In genomic region chr17:35320327-35321081, GRCm38 (mm10) we compare ENCODE assay signal across 9 mouse cellular contexts. TPM values are rescaled to one million over a fixed set of nuclear protein-coding genes. Genes with fewer than 3 reads are reported as not detected.
DNase-seq lines count a peak whose midpoint lies in the region; ATAC-seq and TF ChIP-seq lines count a peak whose summit lies in the region.
"Had no signal": no experiment of that assay in that cellular context is flagged by ENCODE, and none has a peak within 500 bp of the region (broad histone marks: within the 10 kb centered on the region; RNA-seq: fewer than 3 reads in every experiment).

H2-Q1 (plus strand) TSS chr17:35320405.

- no peak for TF ChIP-seq EP300 in stomach, postnatal 0 days (optimal IDR thresholded peaks at IDR 0.05)

- H3K9ac ChIP-seq in liver, embryonic 13.5 days, result no peak within 1 kb of the TSS
- peak within 1 kb of the TSS; percentile 8 for H3K9ac ChIP-seq in stomach, postnatal 0 days (ENCODE audit: low read length)

- ATAC-seq in liver, embryonic 13.5 days (ENCODE audit: low read depth), result no peak
- ATAC-seq in stomach, postnatal 0 days (ENCODE audit: low FRiP score, low TSS enrichment), result no peak

- no peak for TF ChIP-seq CTCF in stomach, postnatal 0 days (IDR thresholded peaks at IDR 0.05; ENCODE audit: low read depth)

- peak; percentile 7 for DNase-seq in adrenal gland, postnatal 14 days
- DNase-seq in adrenal gland, postnatal 36 days, result no peak
- DNase-seq in thymus, postnatal 0 days (ENCODE audit: low spot score), result peak; percentile 9
- no peak for DNase-seq in thymus, postnatal 10 days (ENCODE audit: low spot score in 2 of 2)
- DNase-seq in liver, embryonic 13.5 days, result no peak
- no peak for DNase-seq in stomach, postnatal 0 days (ENCODE audit: low spot score)
- DNase-seq in left cerebral cortex, adult 8-10 months (ENCODE audit: low spot score in 2 of 2), result no peak
- no peak for DNase-seq in cerebellum, postnatal 36 days

- peak within 1 kb of the TSS; percentile 58 for H3K4me2 ChIP-seq in liver, embryonic 13.5 days
- H3K4me2 ChIP-seq in stomach, postnatal 0 days (replicated peaks; ENCODE audit: low read depth), result peak within 1 kb of the TSS; percentile 51

- H3K27me3 ChIP-seq in liver, embryonic 13.5 days, result peaks cover 42% of the 10 kb centered on the region
- H3K27me3 ChIP-seq in stomach, postnatal 0 days (ENCODE audit: control insufficient read depth, insufficient read depth, low read length), result no peaks in the 10 kb centered on the region

- no peaks in the 10 kb centered on the region for H3K9me3 ChIP-seq in liver, embryonic 13.5 days (replicated peaks)
- H3K9me3 ChIP-seq in stomach, postnatal 0 days (ENCODE audit: control insufficient read depth, low read length), result no peaks in the 10 kb centered on the region

- H3K36me3 ChIP-seq in liver, embryonic 13.5 days, result no peaks in the 10 kb centered on the region
- no peaks in the 10 kb centered on the region for H3K36me3 ChIP-seq in stomach, postnatal 0 days (ENCODE audit: control insufficient read depth, insufficient read depth, low read length)

- H3K4me3 ChIP-seq in liver, embryonic 13.5 days (replicated peaks), result peak within 1 kb of the TSS; percentile 28
- H3K4me3 ChIP-seq in stomach, postnatal 0 days (ENCODE audit: low read depth, low read length), result peak within 1 kb of the TSS; percentile 33

- H3K4me1 ChIP-seq in liver, embryonic 13.5 days (replicated peaks), result no peaks in the 10 kb centered on the region; the same call in 1 of the 2 replicates
- no peaks in the 10 kb centered on the region for H3K4me1 ChIP-seq in stomach, postnatal 0 days (replicated peaks; ENCODE audit: control insufficient read depth, insufficient read depth)

- 2% methylated on average over 55 of the region's 55 CpGs for WGBS in liver, embryonic 13.5 days (ENCODE audit: insufficient replicate concordance)
- 2% methylated on average over 53 of the region's 55 CpGs for WGBS in stomach, postnatal 0 days

- H3K27ac ChIP-seq in liver, embryonic 13.5 days, result no peak within 1 kb of the TSS
- no peak within 1 kb of the TSS for H3K27ac ChIP-seq in stomach, postnatal 0 days (replicated peaks)

RNA-seq across cellular contexts. Expression of gene H2-Q1, which starts in this region (rescaled TPM):
- 1.7 and 2.7 TPM in 2 replicates for total RNA-seq in adrenal gland, postnatal 14 days (2021)
- total RNA-seq in adrenal gland, postnatal 36 days (2021), result 1 to 10 TPM; 3.3 to 4.5 TPM
- polyA plus RNA-seq in thymus, postnatal 0 days (2015; fragmentation: Nextera tagmentation; extraction: Ambion mirVana), result 1.4 and 1.9 TPM in 2 replicates
- 1.0 and 1.4 TPM in 2 replicates for polyA plus RNA-seq in liver, embryonic 13.5 days (2015; fragmentation: Nextera tagmentation; extraction: Ambion mirVana)
- not detected in 2 replicates for polyA plus RNA-seq in stomach, postnatal 0 days (2015; fragmentation: Nextera tagmentation; extraction: Ambion mirVana)
- 1 to 10 TPM in 3 of 4 experiments, under 1 TPM in 1; 0.67 to 2.3 (median 1.4) TPM for total RNA-seq in left cerebral cortex, adult 8-10 months (2022)
- total RNA-seq: megakaryocyte-erythroid progenitor cell, adult 5-6 weeks had no signal

Comparison
In these comparisons a context has a peak if more than half of its experiments do, and no peak if none do; other contexts are left out.
1. DNase-seq: peak in adrenal gland, postnatal 14 days (single experiment) and thymus, postnatal 0 days (single experiment); none in adrenal gland, postnatal 36 days (0 of 2), thymus, postnatal 10 days (0 of 2), liver, embryonic 13.5 days (single experiment), stomach, postnatal 0 days (single experiment), left cerebral cortex, adult 8-10 months (0 of 2) and cerebellum, postnatal 36 days (0 of 2).